Mouse (Mus musculus) liver, adult 2 months (tissue): ENCODE data around the gene S100a6.

Experiments
- CTCF ChIP-seq: fragments of 200-500 bp; IDR thresholded peaks from 2 replicates; pipeline ENCODE4 v1.5.1; 2011; ENCODE audit warnings: low read depth, low read length, control low read depth
- POLR2A ChIP-seq: fragments of 200-500 bp; IDR thresholded peaks from 2 replicates; pipeline ENCODE4 v1.6.1; 2011; ENCODE audit warnings: low read length, control low read depth; ENCODE audit not compliant: insufficient read depth; ENCODE audit errors: extremely low read depth

DNA sequence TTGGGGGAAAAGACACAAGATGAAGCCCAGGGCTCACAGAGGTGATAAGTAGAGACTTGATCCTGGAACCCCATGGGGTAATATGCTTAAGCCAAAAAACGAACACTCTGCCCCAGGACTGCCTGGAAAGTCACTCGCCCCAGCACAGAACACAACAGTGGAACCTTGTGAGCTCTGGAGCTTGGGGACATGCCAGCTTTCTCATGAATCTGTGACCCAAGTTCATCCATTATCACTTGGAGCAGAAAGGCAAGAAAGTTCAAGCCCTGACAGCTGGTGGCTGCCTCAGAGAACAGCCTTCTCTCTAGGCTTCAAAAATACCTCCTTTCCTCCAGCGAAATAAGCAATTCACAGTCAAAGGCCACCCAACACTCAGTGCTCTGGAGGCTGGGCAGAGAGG, 13.3 kb upstream of the S100a6 start:
- TF ChIP-seq POLR2A (no peak), CTCF (no peak)
